Mouse (Mus musculus): Measurements from ENCODE around the gene Pdcd10. TPM values are rescaled to one million over a fixed set of nuclear protein-coding genes. Genes with fewer than 3 reads are reported as not detected.

Gene Pdcd10
- polyA plus RNA-seq (2017; shearing (Covaris generic)) = 100 to 1,000 TPM; 174 to 179 TPM

DNA sequence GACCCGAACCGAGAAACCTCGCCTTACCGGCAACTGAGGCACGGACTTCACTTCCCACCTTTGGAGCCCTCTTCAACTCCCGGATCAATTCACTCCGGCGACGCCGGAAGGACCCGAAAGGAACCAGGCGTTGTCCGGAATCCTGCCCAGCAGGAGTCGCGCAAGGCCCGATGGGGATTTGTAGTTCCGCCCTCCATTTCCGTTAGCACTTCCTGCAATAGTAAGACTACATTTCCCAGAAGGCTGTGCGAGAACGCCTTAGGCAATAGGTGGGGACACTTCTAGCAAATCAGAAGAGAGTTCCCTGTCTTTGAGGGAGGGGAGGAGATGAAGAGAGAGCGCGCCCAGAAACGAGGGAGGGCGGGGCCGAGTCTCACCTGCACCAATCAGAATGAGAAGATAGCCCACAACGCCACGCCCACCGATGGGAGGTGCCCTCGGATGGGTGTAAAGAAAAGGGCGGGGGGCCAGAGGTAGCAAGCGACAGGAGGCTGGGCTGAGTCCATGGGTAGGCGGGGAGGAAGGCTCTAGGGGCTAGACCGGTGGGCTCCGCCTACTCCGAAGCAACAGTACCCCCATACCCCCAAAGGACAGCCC, at the start of gene Pdcd10:
Pdcd10 (minus strand) TSS at position 162 of the 597 bp plus-strand sequence.

DNA sequence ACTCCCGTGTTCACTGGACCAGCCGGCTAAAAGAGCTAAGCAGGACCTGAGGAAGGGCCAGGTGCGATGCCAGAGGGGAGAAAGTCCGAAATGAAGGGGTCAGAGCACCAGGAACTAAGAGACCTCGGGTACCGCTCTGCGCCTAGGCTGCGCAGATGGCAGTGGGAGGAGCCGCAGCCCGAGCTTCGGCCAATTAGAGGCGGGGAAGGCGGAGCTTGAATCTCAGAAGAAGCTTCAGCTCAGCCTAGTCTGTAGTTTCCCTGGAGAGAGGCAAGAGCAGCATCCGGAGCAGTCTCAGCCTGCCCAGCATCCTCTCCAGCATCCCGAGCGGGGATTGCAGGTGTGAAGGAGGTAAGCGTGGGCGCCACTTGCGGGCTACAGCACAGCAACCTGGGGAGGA, 636 bp upstream of the Pdcd10 start, which contains the start of gene Serpini1:
Serpini1 (plus strand) TSS at position 256 of the 400 bp plus-strand sequence.

DNA sequence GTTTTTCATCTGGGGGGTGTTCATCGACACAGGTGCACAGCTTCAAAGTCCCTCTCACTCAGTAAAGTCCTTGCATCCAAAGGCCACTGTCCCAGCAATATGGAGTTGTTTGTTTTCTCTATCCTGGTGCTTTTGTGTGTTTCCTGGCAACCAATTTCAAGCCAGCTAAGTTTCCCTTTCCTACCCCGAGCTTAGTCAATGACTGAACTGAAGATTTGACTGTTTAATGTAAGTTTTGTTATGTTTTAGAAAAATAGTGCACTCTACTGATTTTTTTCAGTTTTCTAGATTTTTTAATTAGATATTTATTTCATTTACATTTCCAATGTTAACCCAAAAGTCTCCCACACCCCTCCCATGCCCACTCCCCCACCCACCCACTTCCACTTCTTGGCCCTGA, 74.6 kb downstream of the Pdcd10 start, which contains the start of gene Wdr49:
Wdr49 (minus strand) TSS at position 101 of the 400 bp plus-strand sequence.

Other genes with a start within 250 kb of the Pdcd10 start
- gene Wdr49, start 74.7 kb downstream of the Pdcd10 start, polyA plus RNA-seq (2017; shearing (Covaris generic)) = not detected
- gene Serpini1, start 691 bp upstream of the Pdcd10 start, polyA plus RNA-seq (2017; shearing (Covaris generic)) = 10 to 100 TPM; 12.0 to 16.0 TPM
- gene Gm29133, start 191.3 kb upstream of the Pdcd10 start, polyA plus RNA-seq (2017; shearing (Covaris generic)) = not detected